Mouse (Mus musculus): ENCODE measurements around the gene Bnipl.

GRCm38 (mm10) chr3:95239022-95239421 is 12.0 kb downstream of the Bnipl start:
- TF ChIP-seq CTCF (IDR thresholded peaks at IDR 0.05; ENCODE audit: low read depth), result peak; percentile 27
- no peak for TF ChIP-seq EP300 (optimal IDR thresholded peaks at IDR 0.05)
